Mouse (Mus musculus): ENCODE measurements around the gene Fbxl17.

DNA sequence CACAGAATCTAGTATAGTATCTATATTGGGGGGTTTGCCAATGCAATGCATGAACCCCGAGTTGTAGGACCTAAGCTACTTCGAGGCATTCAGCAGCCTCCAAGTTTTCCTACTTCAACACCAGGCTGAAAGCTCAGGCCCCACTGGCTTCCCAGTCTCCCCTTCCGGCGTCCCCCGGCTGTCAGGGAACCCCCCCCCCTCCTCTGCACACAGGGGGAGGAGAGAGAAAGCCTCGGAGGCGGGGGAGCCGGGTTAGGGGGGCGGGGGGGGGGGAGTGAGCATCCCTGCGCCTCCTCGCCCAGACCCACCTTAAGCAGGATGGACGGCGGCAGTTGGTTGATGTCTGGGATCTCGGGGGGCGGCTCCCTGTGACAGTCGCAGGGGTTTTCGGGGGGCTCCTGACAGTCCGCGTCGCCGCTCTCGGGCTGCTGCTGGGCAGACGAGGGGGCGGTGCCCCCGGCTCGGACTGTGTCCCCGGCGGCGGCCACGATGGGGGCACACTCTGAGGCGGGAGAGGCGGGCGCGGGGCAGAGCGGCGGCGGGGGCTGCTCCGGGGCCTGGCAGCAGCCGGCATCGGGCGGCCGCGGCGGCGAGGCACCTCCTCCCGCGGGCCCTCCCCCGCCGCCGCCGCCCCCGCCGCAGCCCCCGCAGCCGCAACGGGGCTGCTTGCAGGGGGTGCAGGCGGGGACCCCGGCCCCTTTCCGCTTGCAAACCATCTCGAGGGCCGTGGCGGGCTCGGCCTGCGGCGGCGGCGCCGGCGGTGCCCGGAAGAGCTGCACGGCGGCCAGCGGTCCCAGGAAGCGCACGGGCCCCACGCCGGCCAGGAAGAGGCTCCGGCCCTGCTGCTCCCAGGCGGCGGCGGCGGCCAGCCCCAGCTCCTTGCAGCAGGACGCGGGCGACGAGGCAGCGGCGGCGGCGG, 841 bp downstream of the Fbxl17 start:
- TF ChIP-seq EP300 (IDR thresholded peaks at IDR 0.05; ENCODE audit: low read depth), result no peak
- TF ChIP-seq CTCF (IDR thresholded peaks at IDR 0.05; ENCODE audit: low read depth), result no peak
